Mouse (Mus musculus): ENCODE measurements around the gene Igfbp3.

Gene Igfbp3

GRCm38 (mm10) chr11:7211211-7211610 lies 2.5 kb downstream of the Igfbp3 start:
- DNase-seq (ENCODE audit: low read depth): no peak

- peak; percentile 42 for DNase-seq (ENCODE audit: low read depth)
Measured at GRCm38 (mm10) chr11:7210343-7210742, 3.4 kb downstream of the Igfbp3 start.

- DNase-seq (ENCODE audit: low read depth): no peak
Measured at GRCm38 (mm10) chr11:7203846-7204245, 9.9 kb downstream of the Igfbp3 start.

- no peak for DNase-seq (ENCODE audit: low read depth)
Measured at GRCm38 (mm10) chr11:7202206-7202605, 11.5 kb downstream of the Igfbp3 start.

- no peak for DNase-seq (ENCODE audit: low read depth)
Measured at GRCm38 (mm10) chr11:7200393-7200783, 13.3 kb downstream of the Igfbp3 start.

- DNase-seq (ENCODE audit: low read depth): peak; percentile 54
Measured at GRCm38 (mm10) chr11:7199736-7200392, 13.9 kb downstream of the Igfbp3 start.

GRCm38 (mm10) chr11:7198481-7199256 lies 15.1 kb downstream of the Igfbp3 start:
- DNase-seq (ENCODE audit: low read depth): no peak

GRCm38 (mm10) chr11:7198006-7198405 lies 15.7 kb downstream of the Igfbp3 start:
- DNase-seq (ENCODE audit: low read depth): no peak

- DNase-seq (ENCODE audit: low read depth): no peak
Measured at GRCm38 (mm10) chr11:7197491-7197941, 16.2 kb downstream of the Igfbp3 start, which contains the start of gene Igfbp1. Igfbp1 (plus strand) TSS chr11:7197782.

- no peak for DNase-seq (ENCODE audit: low read depth)
Measured at GRCm38 (mm10) chr11:7195312-7195685, 18.4 kb downstream of the Igfbp3 start.

GRCm38 (mm10) chr11:7194432-7195311 lies 19.1 kb downstream of the Igfbp3 start:
- no peak for DNase-seq (ENCODE audit: low read depth)

- DNase-seq (ENCODE audit: low read depth): no peak
Measured at GRCm38 (mm10) chr11:7193134-7193533, 20.6 kb downstream of the Igfbp3 start.

GRCm38 (mm10) chr11:7192710-7193109 lies 21.0 kb downstream of the Igfbp3 start:
- no peak for DNase-seq (ENCODE audit: low read depth)

- DNase-seq (ENCODE audit: low read depth): no peak
Measured at GRCm38 (mm10) chr11:7188469-7188868, 25.3 kb downstream of the Igfbp3 start, which contains the start of gene Gm11985. Gm11985 (minus strand) TSS chr11:7188569.

- no peak for DNase-seq (ENCODE audit: low read depth)
Measured at GRCm38 (mm10) chr11:7187472-7187871, 26.3 kb downstream of the Igfbp3 start.

GRCm38 (mm10) chr11:7184420-7184819 lies 29.3 kb downstream of the Igfbp3 start:
- DNase-seq (ENCODE audit: low read depth): no peak

GRCm38 (mm10) chr11:7182409-7183042 lies 31.2 kb downstream of the Igfbp3 start:
- DNase-seq (ENCODE audit: low read depth): no peak

GRCm38 (mm10) chr11:7179276-7179675 lies 34.4 kb downstream of the Igfbp3 start:
- no peak for DNase-seq (ENCODE audit: low read depth)

- no peak for DNase-seq (ENCODE audit: low read depth)
Measured at GRCm38 (mm10) chr11:7178724-7179123, 35.0 kb downstream of the Igfbp3 start.

GRCm38 (mm10) chr11:7173664-7174063 lies 40.1 kb downstream of the Igfbp3 start:
- DNase-seq (ENCODE audit: low read depth): no peak

GRCm38 (mm10) chr11:7169645-7170044 lies 44.1 kb downstream of the Igfbp3 start:
- no peak for DNase-seq (ENCODE audit: low read depth)

GRCm38 (mm10) chr11:7164416-7164815 lies 49.3 kb downstream of the Igfbp3 start:
- DNase-seq (ENCODE audit: low read depth): no peak
